Mouse (Mus musculus) embryonic facial prominence, embryonic 15.5 days (tissue): ENCODE results near the gene Spta1. TPM values are rescaled to one million over a fixed set of nuclear protein-coding genes. Genes with fewer than 3 reads are reported as not detected.

Experiments used
- ATAC-seq: fragments of 200-750 bp; cut with Nextera tagmentation; 2 replicates; pipeline ENCODE4 v1.8.0; 2017; ENCODE audit warnings: low read depth, moderate TSS enrichment; ENCODE audit not compliant: insufficient number of reproducible peaks, low FRiP score, low TSS enrichment
- H3K27ac ChIP-seq: fragments of 300-500 bp; sonication (generic); replicated peaks from 2 replicates; pipeline ENCODE4 v1.5.1; 2015; ENCODE audit warnings: mild to moderate bottlenecking, inconsistent platforms
- H3K27me3 ChIP-seq: fragments of 300-500 bp; sonication (generic); 2 replicates; pipeline ENCODE4 v1.6.1; 2015; ENCODE audit warnings: inconsistent platforms
- H3K36me3 ChIP-seq: fragments of 300-500 bp; sonication (generic); 2 replicates; pipeline ENCODE4 v1.6.1; 2015; ENCODE audit warnings: mild to moderate bottlenecking, inconsistent platforms
- H3K4me1 ChIP-seq: fragments of 300-500 bp; sonication (generic); 2 replicates; pipeline ENCODE4 v1.6.1; 2015; ENCODE audit warnings: inconsistent platforms
- H3K4me2 ChIP-seq: fragments of 300-500 bp; sonication (generic); replicated peaks from 2 replicates; pipeline ENCODE4 v1.6.1; 2015; ENCODE audit warnings: mild to moderate bottlenecking, inconsistent platforms
- H3K4me3 ChIP-seq: fragments of 300-500 bp; sonication (generic); replicated peaks from 2 replicates; pipeline ENCODE4 v1.5.1; 2015; ENCODE audit warnings: mild to moderate bottlenecking, inconsistent platforms
- H3K9ac ChIP-seq: fragments of 300-500 bp; sonication (generic); 2 replicates; pipeline ENCODE4 v1.6.1; 2015; ENCODE audit warnings: inconsistent platforms
- H3K9me3 ChIP-seq: fragments of 300-500 bp; sonication (generic); replicated peaks from 2 replicates; pipeline ENCODE4 v1.6.1; 2016; ENCODE audit warnings: inconsistent platforms
- WGBS: fragments of 180-500 bp; shearing (Covaris S2); methylation state at CpG from one replicate; pipeline ENCODE4 v1.1.7; 2015; 5-methylcytosine and 5-hydroxymethylcytosine counted together
- polyA plus RNA-seq: library from polyadenylated mRNA; unstranded; fragments of >200 nt; fragmentation: Nextera tagmentation; extraction: Ambion mirVana; gene quantifications from 2 replicates; pipeline ENCODE4 v1.2.1, GENCODE M21; 2015

The Spta1 gene
- polyA plus RNA-seq, 1 experiment from 2014 or later, result 0.17 TPM

DNA sequence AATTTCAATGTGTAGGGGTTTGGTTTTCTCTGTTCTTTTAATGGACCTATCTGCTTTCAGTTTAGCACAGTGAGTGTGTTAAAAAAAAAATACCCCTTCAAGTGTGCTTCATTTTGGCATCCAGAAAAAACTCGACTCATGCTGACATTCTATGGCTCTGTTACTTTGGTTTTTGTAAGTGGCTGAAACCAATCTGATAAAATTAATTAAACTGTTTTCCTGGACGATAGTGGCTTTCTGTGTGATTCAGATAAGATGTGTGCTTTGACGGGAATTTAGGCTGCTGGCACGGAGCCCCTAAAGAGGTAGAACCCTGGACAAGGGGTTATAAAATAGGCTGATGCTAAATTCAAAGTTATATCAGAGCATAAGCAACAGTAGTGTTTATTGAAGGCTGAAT, 96.6 kb downstream of the Spta1 start:
- no peaks in the 10 kb centered on the region for H3K4me1 ChIP-seq
- H3K4me2 ChIP-seq, result no peak overlapping the region
- 72% methylated on average over 4 of the region's 4 CpGs for WGBS
- no peaks in the 10 kb centered on the region for H3K36me3 ChIP-seq
- no peak overlapping the region for H3K27ac ChIP-seq
- no peak overlapping the region for H3K4me3 ChIP-seq
- H3K9ac ChIP-seq, result no peak overlapping the region
- H3K9me3 ChIP-seq, result no peaks in the 10 kb centered on the region
- H3K27me3 ChIP-seq, result no peaks in the 10 kb centered on the region
- ATAC-seq, result no peak

DNA sequence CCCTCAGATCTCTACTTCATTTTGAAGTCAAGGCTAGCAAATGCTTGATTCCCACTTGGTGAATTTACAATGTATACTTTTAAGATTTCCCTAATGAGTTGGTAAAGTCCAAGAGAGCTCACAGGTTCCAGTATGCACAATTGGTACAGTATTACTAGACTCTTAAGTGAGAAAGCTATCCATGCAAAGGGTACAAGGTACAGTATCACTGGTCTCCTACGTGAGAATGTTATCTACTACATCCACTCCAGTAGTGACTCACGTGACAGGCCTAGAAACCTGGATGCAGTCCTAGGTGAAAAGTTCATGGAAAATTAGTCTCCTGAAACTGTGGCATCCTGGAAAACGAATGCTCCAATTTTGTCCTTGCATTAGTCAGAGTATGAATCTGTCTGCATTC, 98.1 kb downstream of the Spta1 start:
- H3K9ac ChIP-seq, result no peak overlapping the region

More for the DNA sequence above, 98.1 kb downstream of the Spta1 start:
- no peak for ATAC-seq
- Histone ChIP-seq H3K27me3 (no peaks in the 10 kb centered on the region), H3K9me3 (no peaks in the 10 kb centered on the region), H3K27ac (no peak overlapping the region), H3K36me3 (no peaks in the 10 kb centered on the region), H3K4me2 (no peak overlapping the region), H3K4me1 (no peaks in the 10 kb centered on the region), H3K4me3 (no peak overlapping the region)
- WGBS, result 79% methylated on average over 3 of the region's 3 CpGs

Other genes starting within 250 kb of the Spta1 start
- gene Mndal, start 230.3 kb upstream of the Spta1 start, polyA plus RNA-seq, result 2.0 and 2.9 TPM in 2 replicates
- gene Ifi203, start 230.1 kb upstream of the Spta1 start, polyA plus RNA-seq, result 0.85 and 1.3 TPM in 2 replicates
- gene Ifi202b, start 190.0 kb upstream of the Spta1 start, polyA plus RNA-seq, result 2.7 and 3.0 TPM in 2 replicates
- gene Ifi205, start 141.0 kb upstream of the Spta1 start, polyA plus RNA-seq, result 0.16 and 0.62 TPM in 2 replicates
- 0.05 TPM in 1 of 2 replicates, not detected in the other for gene Olfr433, start 132.1 kb upstream of the Spta1 start, polyA plus RNA-seq
- gene Olfr432, start 123.6 kb upstream of the Spta1 start, polyA plus RNA-seq, result not detected in 2 replicates
- gene Olfr430, start 106.2 kb upstream of the Spta1 start, polyA plus RNA-seq, result 0.23 and 0.28 TPM in 2 replicates
- gene Olfr429, start 88.4 kb upstream of the Spta1 start, polyA plus RNA-seq, result 0.11 and 0.17 TPM in 2 replicates
- not detected in 2 replicates for gene Olfr427, start 75.9 kb upstream of the Spta1 start, polyA plus RNA-seq
- 0.17 and 0.24 TPM in 2 replicates for gene Olfr231, start 51.6 kb upstream of the Spta1 start, polyA plus RNA-seq
- gene Olfr424, start 41.3 kb upstream of the Spta1 start, polyA plus RNA-seq, result 0.13 and 0.19 TPM in 2 replicates
- 0.11 and 0.15 TPM in 2 replicates for gene Olfr420, start 17.1 kb upstream of the Spta1 start, polyA plus RNA-seq
- gene Olfr419, start 79.3 kb downstream of the Spta1 start, polyA plus RNA-seq, result 0.46 and 0.53 TPM in 2 replicates
- not detected in 2 replicates for gene Mptx1, start 157.7 kb downstream of the Spta1 start, polyA plus RNA-seq
- gene Olfr417, start 192.3 kb downstream of the Spta1 start, polyA plus RNA-seq, result 0.05 TPM in 1 of 2 replicates, not detected in the other
- not detected in 2 replicates for gene Olfr248, start 218.3 kb downstream of the Spta1 start, polyA plus RNA-seq